Mouse (Mus musculus) G1E (cell line): ENCODE data around the gene Gng12. TPM values are rescaled to one million over a fixed set of nuclear protein-coding genes. Genes with fewer than 3 reads are reported as not detected.

Experiments
- ATAC-seq: 2 replicates; pipeline ENCODE4 v1.8.0; 2016; ENCODE audit warnings: mild to moderate bottlenecking; ENCODE audit not compliant: insufficient number of reproducible peaks, poor library complexity, low FRiP score, severe bottlenecking; ENCODE audit errors: extremely low read depth
- DNase-seq: peaks from one replicate; pipeline ENCODE4 v3.0.0; 2012; ENCODE audit warnings: low spot score
- H3K27me3 ChIP-seq: 2 replicates; pipeline ENCODE4 v1.6.1; 2012; ENCODE audit warnings: mild to moderate bottlenecking, low read length, inconsistent platforms; ENCODE audit not compliant: insufficient read depth
- H3K36me3 ChIP-seq: replicated peaks from 2 replicates; pipeline ENCODE3; 2012; ENCODE audit warnings: mild to moderate bottlenecking, inconsistent platforms
- H3K4me1 ChIP-seq: 2 replicates; pipeline ENCODE4 v1.6.1; 2012; ENCODE audit warnings: low read depth, low read length, inconsistent platforms, mixed read lengths; ENCODE audit not compliant: insufficient read depth
- H3K4me3 ChIP-seq: 2 replicates; pipeline ENCODE4 v1.5.1; 2012; ENCODE audit warnings: low read depth, mild to moderate bottlenecking, inconsistent platforms, low read length, moderate library complexity, mixed read lengths
- H3K9me3 ChIP-seq: replicated peaks from 2 replicates; pipeline ENCODE4 v1.6.1; 2012; ENCODE audit warnings: inconsistent platforms
- CTCF ChIP-seq: IDR thresholded peaks from 2 replicates; pipeline ENCODE4 v1.5.1; 2012; ENCODE audit warnings: low read depth, low read length, inconsistent platforms, mixed read lengths
- GATA1 ChIP-seq: IDR thresholded peaks from 2 replicates; pipeline ENCODE4 v1.6.1; 2012; ENCODE audit warnings: borderline replicate concordance, low read length, inconsistent platforms, mixed read lengths
- GATA2 ChIP-seq: IDR thresholded peaks from 2 replicates; pipeline ENCODE4 v1.6.1; 2012; ENCODE audit warnings: low read depth, low read length, inconsistent platforms, borderline replicate concordance
- POLR2AphosphoS5 ChIP-seq: IDR thresholded peaks from 2 replicates; pipeline ENCODE4 v1.6.1; 2012; ENCODE audit warnings: low read depth, low read length, inconsistent platforms; ENCODE audit not compliant: insufficient replicate concordance
- TAL1 ChIP-seq: conservative IDR thresholded peaks from 2 replicates; pipeline ENCODE4 v1.6.1; 2012; ENCODE audit warnings: low read depth, low read length, inconsistent platforms, mixed read lengths
- polyA plus RNA-seq: library from polyadenylated mRNA; stranded (reverse); fragments of >175 nt; gene quantifications from 2 replicates; pipeline ENCODE4 v1.2.3, GENCODE M21; 2012
- total RNA-seq, 2 experiments: library from RNA; stranded (forward) in 1 of 2; stranded (reverse) in 1 of 2; fragments of 200-1000 nt in 1 of 2; fragments of >200 nt in 1 of 2; fragmentation: Nextera tagmentation in 1 of 2; gene quantifications; 2 replicates each; pipeline ENCODE4 v1.2.3; 2014 to 2017

Gng12 gene
- total and polyA plus RNA-seq, 3 experiments, result 0.11 to 0.53 TPM; not detected in 1

- Histone ChIP-seq H3K36me3 (no peaks in the 10 kb centered on the region), H3K27me3 (peaks cover 3% of the 10 kb centered on the region), H3K4me3 (no peak overlapping the region), H3K9me3 (peaks cover 7% of the 10 kb centered on the region), H3K4me1 (no peaks in the 10 kb centered on the region; the same call in 1 of the 2 replicates)
- TF ChIP-seq GATA2, result no peak
- TF ChIP-seq CTCF, result no peak
- no peak for TF ChIP-seq POLR2AphosphoS5
- TF ChIP-seq GATA1, result no peak
- TF ChIP-seq TAL1, result no peak
- ATAC-seq (no peak), DNase-seq (no peak)
Observed at GRCm38 (mm10) chr6:66897994-66898393, 1.8 kb downstream of the Gng12 start.

DNA sequence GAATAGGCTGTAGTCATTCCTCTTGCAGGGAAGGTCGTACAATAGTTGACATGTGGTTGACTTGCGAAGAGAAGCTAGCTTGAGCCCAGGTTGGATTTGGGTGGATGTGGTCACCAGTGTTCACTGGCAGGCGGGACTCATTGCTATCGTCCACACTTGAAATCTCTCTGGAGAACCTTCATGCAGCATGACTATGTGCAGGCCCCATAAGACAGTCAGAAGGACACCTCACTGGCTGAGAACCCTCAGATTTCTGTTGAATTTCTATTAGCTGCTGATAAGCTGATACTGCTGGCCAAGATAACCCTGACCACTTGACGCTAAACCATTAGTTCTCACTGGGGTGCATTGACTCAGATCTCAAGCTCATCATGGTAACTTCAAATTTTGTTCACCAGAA lies 5.7 kb downstream of the Gng12 start:
- Histone ChIP-seq H3K9me3 (no peaks in the 10 kb centered on the region), H3K4me1 (no peaks in the 10 kb centered on the region), H3K36me3 (no peaks in the 10 kb centered on the region), H3K27me3 (peaks cover 3% of the 10 kb centered on the region), H3K4me3 (no peak overlapping the region)
- TF ChIP-seq GATA2, result no peak
- TF ChIP-seq GATA1, result no peak
- no peak for TF ChIP-seq TAL1
- TF ChIP-seq CTCF, result no peak
- no peak for TF ChIP-seq POLR2AphosphoS5
- DNase-seq, result no peak
- no peak for ATAC-seq

- Histone ChIP-seq H3K9me3 (no peaks in the 10 kb centered on the region), H3K36me3 (no peaks in the 10 kb centered on the region), H3K27me3 (no peaks in the 10 kb centered on the region; the same call in 1 of the 2 replicates), H3K4me1 (no peaks in the 10 kb centered on the region), H3K4me3 (no peak overlapping the region)
- TF ChIP-seq TAL1, result no peak
- TF ChIP-seq GATA1, result no peak
- TF ChIP-seq GATA2, result no peak
- TF ChIP-seq CTCF, result no peak
- TF ChIP-seq POLR2AphosphoS5, result no peak
- DNase-seq (no peak), ATAC-seq (no peak)
Observed at GRCm38 (mm10) chr6:66903206-66903605, 7.0 kb downstream of the Gng12 start.

- no peak for ATAC-seq
- no peaks in the 10 kb centered on the region; the same call in 1 of the 2 replicates for H3K27me3 ChIP-seq
- H3K9me3 ChIP-seq, result no peaks in the 10 kb centered on the region
- no peak for TF ChIP-seq CTCF
- TF ChIP-seq GATA1, result no peak
- no peak for TF ChIP-seq GATA2
- TF ChIP-seq POLR2AphosphoS5, result no peak
- TF ChIP-seq TAL1, result no peak
- H3K4me3 ChIP-seq, result no peak overlapping the region
- no peaks in the 10 kb centered on the region for H3K36me3 ChIP-seq
- no peak for DNase-seq
- H3K4me1 ChIP-seq, result no peaks in the 10 kb centered on the region
Observed at GRCm38 (mm10) chr6:66903720-66904119, 7.5 kb downstream of the Gng12 start.

DNA sequence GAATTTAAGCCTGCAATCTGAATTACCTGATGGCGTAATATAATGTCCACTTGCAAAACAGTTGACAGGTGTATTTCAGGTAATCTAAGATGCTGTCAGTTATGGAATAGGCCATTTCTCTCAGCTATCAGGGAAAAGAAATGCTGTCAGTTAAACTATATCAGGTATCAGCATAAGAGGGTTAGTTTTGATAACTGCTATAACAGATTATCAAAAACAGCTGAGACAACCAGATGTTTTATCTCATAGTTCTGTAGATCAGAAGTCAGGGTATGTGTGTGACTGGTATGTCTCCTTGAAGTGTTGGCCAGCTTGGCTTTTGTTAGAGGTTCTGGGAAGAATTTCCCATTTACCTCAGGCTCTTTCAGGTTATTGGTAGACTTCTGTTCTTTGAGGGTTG lies 10.0 kb downstream of the Gng12 start:
- H3K27me3 ChIP-seq, result peaks cover 3% of the 10 kb centered on the region
- TF ChIP-seq TAL1, result no peak
- no peak for TF ChIP-seq GATA2
- TF ChIP-seq CTCF, result no peak
- no peak for TF ChIP-seq GATA1
- TF ChIP-seq POLR2AphosphoS5, result no peak

GRCm38 (mm10) chr6:66908327-66908973 lies 12.3 kb downstream of the Gng12 start:
- no peak for ATAC-seq

More for the DNA sequence above, 10.0 kb downstream of the Gng12 start:
- DNase-seq (no peak), ATAC-seq (no peak)
- no peak overlapping the region for H3K4me3 ChIP-seq
- no peaks in the 10 kb centered on the region for H3K36me3 ChIP-seq
- H3K9me3 ChIP-seq, result no peaks in the 10 kb centered on the region
- H3K4me1 ChIP-seq, result no peaks in the 10 kb centered on the region; the same call in 1 of the 2 replicates

More at GRCm38 (mm10) chr6:66908327-66908973, 12.3 kb downstream of the Gng12 start:
- Histone ChIP-seq H3K27me3 (peaks cover 3% of the 10 kb centered on the region), H3K9me3 (no peaks in the 10 kb centered on the region), H3K4me3 (no peak overlapping the region), H3K4me1 (no peaks in the 10 kb centered on the region; the same call in 1 of the 2 replicates), H3K36me3 (no peaks in the 10 kb centered on the region)
- TF ChIP-seq GATA1 (no peak), TAL1 (no peak)
- DNase-seq, result no peak
